Mouse (Mus musculus) bone marrow macrophage, adult 2 months (primary cell): ENCODE measurements around the gene B3gnt7.

Experiments
- CTCF ChIP-seq: IDR thresholded peaks from 2 replicates; pipeline ENCODE4 v1.5.1; 2012; ENCODE audit warnings: low read depth, mild to moderate bottlenecking, low read length, moderate library complexity
- POLR2A ChIP-seq: IDR thresholded peaks from 2 replicates; pipeline ENCODE4 v1.6.1; 2012; ENCODE audit warnings: mild to moderate bottlenecking, low read depth, low read length, borderline replicate concordance

DNA sequence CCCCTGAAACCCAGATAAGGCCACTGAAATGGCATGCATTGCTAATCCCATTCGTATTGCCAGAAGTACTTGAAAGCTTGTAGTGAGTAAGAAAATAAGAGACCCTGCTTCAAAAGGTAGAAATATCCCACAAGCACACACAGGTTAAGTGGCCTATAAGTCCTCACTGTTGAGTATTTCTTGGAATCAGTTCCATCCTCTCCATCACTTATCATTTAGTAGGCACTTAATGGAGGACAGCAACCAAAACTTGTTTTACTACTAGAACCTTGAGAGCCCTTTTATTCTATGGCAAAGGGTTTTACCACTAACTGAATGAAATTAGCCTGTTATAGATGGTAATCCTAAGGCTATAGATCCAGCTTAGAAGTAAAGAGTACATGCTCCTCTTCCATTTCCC is 45.5 kb downstream of the B3gnt7 start:
- no peak for TF ChIP-seq CTCF
- no peak for TF ChIP-seq POLR2A
